Mouse (Mus musculus): ENCODE results near the gene Aak1. TPM values are rescaled to one million over a fixed set of nuclear protein-coding genes. Genes with fewer than 3 reads are reported as not detected.

Aak1 gene
- total RNA-seq, 4 experiments from 2014 or later: 75.9 to 93.5 (median 92.3) TPM

Other genes with a start within 250 kb of the Aak1 start
- not detected for gene Asprv1, start 221.4 kb upstream of the Aak1 start, total RNA-seq (2022)
- gene Mxd1, start 180.4 kb upstream of the Aak1 start, total RNA-seq (2022): 1 to 10 TPM; 6.1 to 8.7 (median 7.2) TPM
- gene Snrnp27, start 165.0 kb upstream of the Aak1 start, total RNA-seq (2022): 10 to 100 TPM; 45.1 to 58.5 (median 53.4) TPM
- gene Gmcl1, start 116.1 kb upstream of the Aak1 start, total RNA-seq (2022): 1 to 10 TPM; 3.6 to 5.2 (median 4.3) TPM
- 10 to 100 TPM; 29.2 to 41.0 (median 37.3) TPM for gene Anxa4, start 55.9 kb upstream of the Aak1 start, total RNA-seq (2022)
- gene Nfu1, start 159.7 kb downstream of the Aak1 start, total RNA-seq (2022): 10 to 100 TPM; 78.5 to 83.2 (median 80.7) TPM
- 10 to 100 TPM; 16.0 to 21.4 (median 16.7) TPM for gene Gfpt1, start 193.3 kb downstream of the Aak1 start, total RNA-seq (2022)

Measured in heart, adult 8-10 months (tissue).